Mouse (Mus musculus): Measurements from ENCODE around the gene Hs3st3a1. TPM values are rescaled to one million over a fixed set of nuclear protein-coding genes. Genes with fewer than 3 reads are reported as not detected.

Hs3st3a1 gene
- polyA plus RNA-seq, 2 experiments = 5.6 to 6.7 TPM

DNA sequence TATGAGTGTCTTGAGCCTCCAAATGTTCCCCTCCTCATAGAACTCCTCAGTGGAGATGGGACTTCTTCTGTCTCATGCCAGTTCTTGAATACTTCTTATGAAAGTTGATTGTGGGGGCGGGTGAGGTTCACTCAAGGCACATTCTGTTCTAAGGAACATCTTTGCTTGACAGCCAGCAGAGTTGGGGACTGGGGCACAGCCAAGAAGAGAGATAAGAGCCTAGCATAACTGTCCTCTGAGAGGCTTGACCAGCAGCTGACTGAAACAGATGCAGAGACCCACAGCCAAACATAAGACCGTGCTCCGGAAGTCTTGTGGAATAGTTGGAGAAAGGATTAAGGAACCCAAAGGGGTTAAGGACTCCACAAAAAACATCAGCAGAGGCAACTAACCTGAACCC lies 102.1 kb downstream of the Hs3st3a1 start:
- no peak overlapping the region for H3K9ac ChIP-seq (ENCODE audit: low read depth, low read length, severe bottlenecking)
- H3K4me2 ChIP-seq (replicated peaks; ENCODE audit: low read depth, low read length, severe bottlenecking) = no peak overlapping the region
- no peak overlapping the region for H3K27ac ChIP-seq (replicated peaks; ENCODE audit: low read depth, low read length)
- H3K9me3 ChIP-seq (ENCODE audit: control insufficient read depth, low read length) = no peaks in the 10 kb centered on the region
- TF ChIP-seq POLR2A (IDR thresholded peaks at IDR 0.05; ENCODE audit: borderline replicate concordance, extremely low read depth, insufficient read depth, insufficient read length) = no peak
- H3K36me3 ChIP-seq (ENCODE audit: control insufficient read depth, insufficient read depth, low read length) = no peaks in the 10 kb centered on the region
- no peak overlapping the region for H3K4me3 ChIP-seq (replicated peaks; ENCODE audit: low read length)
- peaks cover under 1% of the 10 kb centered on the region; the same call in 1 of the 2 replicates for H3K4me1 ChIP-seq (ENCODE audit: control insufficient read depth, insufficient read depth, low read length)
- H3K27me3 ChIP-seq (ENCODE audit: control insufficient read depth, insufficient read depth, low read length) = peaks cover 4% of the 10 kb centered on the region; the same call in 1 of the 2 replicates
- ATAC-seq (ENCODE audit: low FRiP score, low read depth) (no peak), DNase-seq (ENCODE audit: low spot score) (no peak)
- 89% methylated on average over 3 of the region's 3 CpGs for WGBS

DNA sequence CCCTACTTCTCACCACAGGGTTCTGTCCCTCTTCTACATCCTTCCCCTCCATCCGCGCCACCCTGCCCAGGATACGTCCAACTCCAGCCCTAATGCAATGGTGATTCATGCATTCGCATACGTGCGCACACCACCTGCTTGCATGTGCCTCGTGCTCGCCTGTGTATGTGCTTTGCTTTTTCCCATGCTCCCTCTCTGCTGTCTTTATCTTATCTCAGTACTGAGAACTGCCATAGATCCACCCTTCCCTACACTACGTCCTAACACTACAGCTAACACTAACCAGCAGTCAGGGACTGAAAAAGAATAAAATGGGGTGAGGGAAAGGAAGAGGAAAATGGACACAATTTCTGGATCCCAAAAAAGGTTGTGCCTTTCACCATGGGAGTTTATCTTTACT lies 106.7 kb downstream of the Hs3st3a1 start:
- no peak overlapping the region for H3K27ac ChIP-seq (replicated peaks; ENCODE audit: low read depth, low read length)
- peaks cover 4% of the 10 kb centered on the region; the same call in 1 of the 2 replicates for H3K27me3 ChIP-seq (ENCODE audit: control insufficient read depth, insufficient read depth, low read length)
- H3K9ac ChIP-seq (ENCODE audit: low read depth, low read length, severe bottlenecking) = no peak overlapping the region
- H3K36me3 ChIP-seq (ENCODE audit: control insufficient read depth, insufficient read depth, low read length) = no peaks in the 10 kb centered on the region
- no peak for TF ChIP-seq POLR2A (IDR thresholded peaks at IDR 0.05; ENCODE audit: borderline replicate concordance, extremely low read depth, insufficient read depth, insufficient read length)
- DNase-seq (ENCODE audit: low spot score) (no peak), ATAC-seq (ENCODE audit: low FRiP score, low read depth) (no peak)
- no peak overlapping the region for H3K4me2 ChIP-seq (replicated peaks; ENCODE audit: low read depth, low read length, severe bottlenecking)
- H3K4me3 ChIP-seq (replicated peaks; ENCODE audit: low read length) = no peak overlapping the region
- peaks cover 9% of the 10 kb centered on the region for H3K4me1 ChIP-seq (ENCODE audit: control insufficient read depth, insufficient read depth, low read length)
- no peaks in the 10 kb centered on the region for H3K9me3 ChIP-seq (ENCODE audit: control insufficient read depth, low read length)
- 88% methylated on average over 9 of the region's 9 CpGs for WGBS

DNA sequence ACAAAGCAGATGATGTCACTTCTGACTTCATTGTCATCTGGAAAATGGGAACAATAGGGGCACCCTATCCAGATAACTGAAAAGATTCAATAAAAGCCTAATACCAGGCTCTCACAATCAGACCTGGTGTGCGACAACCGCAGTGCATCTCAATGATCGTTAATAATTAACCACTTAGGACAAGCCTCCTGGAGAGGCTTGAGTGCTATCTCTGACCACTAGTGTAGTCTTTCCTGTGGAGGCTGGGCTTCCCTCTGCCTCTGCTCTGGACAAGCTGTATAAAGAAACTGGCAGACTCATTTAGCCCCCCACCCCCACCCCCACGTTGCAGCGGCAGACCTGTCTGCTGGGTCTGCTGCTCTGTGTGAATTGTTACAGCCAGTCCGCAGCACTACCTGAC lies 107.2 kb downstream of the Hs3st3a1 start:
- peaks cover 4% of the 10 kb centered on the region; the same call in 1 of the 2 replicates for H3K27me3 ChIP-seq (ENCODE audit: control insufficient read depth, insufficient read depth, low read length)
- no peak overlapping the region for H3K4me2 ChIP-seq (replicated peaks; ENCODE audit: low read depth, low read length, severe bottlenecking)
- ATAC-seq (ENCODE audit: low FRiP score, low read depth) = no peak
- no peak for DNase-seq (ENCODE audit: low spot score)
- H3K4me3 ChIP-seq (replicated peaks; ENCODE audit: low read length) = no peak overlapping the region
- WGBS = 34% methylated on average over 6 of the region's 6 CpGs
- H3K9me3 ChIP-seq (ENCODE audit: control insufficient read depth, low read length) = no peaks in the 10 kb centered on the region
- no peaks in the 10 kb centered on the region for H3K36me3 ChIP-seq (ENCODE audit: control insufficient read depth, insufficient read depth, low read length)
- H3K9ac ChIP-seq (ENCODE audit: low read depth, low read length, severe bottlenecking) = no peak overlapping the region
- no peak for TF ChIP-seq POLR2A (IDR thresholded peaks at IDR 0.05; ENCODE audit: borderline replicate concordance, extremely low read depth, insufficient read depth, insufficient read length)
- H3K27ac ChIP-seq (replicated peaks; ENCODE audit: low read depth, low read length) = no peak overlapping the region
- H3K4me1 ChIP-seq (ENCODE audit: control insufficient read depth, insufficient read depth, low read length) = peaks cover 9% of the 10 kb centered on the region

DNA sequence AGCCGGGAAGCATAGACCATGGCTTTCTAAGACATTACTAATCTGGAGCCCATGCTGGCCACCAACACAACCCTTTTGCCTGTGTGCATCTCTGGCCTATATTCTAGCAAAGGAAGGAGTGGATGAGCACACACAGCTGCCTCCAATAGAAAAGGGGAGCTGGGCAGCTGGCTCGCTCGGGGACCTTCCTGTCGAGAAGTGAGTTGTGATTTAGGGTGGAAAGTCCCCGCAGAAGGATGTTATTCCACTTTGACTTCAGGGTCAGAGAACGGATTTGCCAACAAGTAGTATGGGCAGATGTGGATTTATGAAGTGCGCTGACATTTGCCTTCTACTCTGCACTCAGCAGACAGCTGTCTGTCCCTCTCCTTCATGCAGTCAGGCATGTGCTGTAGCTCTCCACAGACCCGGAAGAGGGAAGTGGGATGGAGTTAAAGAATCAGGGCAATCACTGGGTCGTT lies 108.1 kb downstream of the Hs3st3a1 start:
- no peak overlapping the region for H3K9ac ChIP-seq (ENCODE audit: low read depth, low read length, severe bottlenecking)
- peaks cover 4% of the 10 kb centered on the region; the same call in 1 of the 2 replicates for H3K27me3 ChIP-seq (ENCODE audit: control insufficient read depth, insufficient read depth, low read length)
- no peak overlapping the region for H3K4me3 ChIP-seq (replicated peaks; ENCODE audit: low read length)
- DNase-seq (ENCODE audit: low spot score) (no peak), ATAC-seq (ENCODE audit: low FRiP score, low read depth) (no peak)
- H3K27ac ChIP-seq (replicated peaks; ENCODE audit: low read depth, low read length) = no peak overlapping the region
- peaks cover 9% of the 10 kb centered on the region for H3K4me1 ChIP-seq (ENCODE audit: control insufficient read depth, insufficient read depth, low read length)
- H3K9me3 ChIP-seq (ENCODE audit: control insufficient read depth, low read length) = no peaks in the 10 kb centered on the region
- no peak overlapping the region for H3K4me2 ChIP-seq (replicated peaks; ENCODE audit: low read depth, low read length, severe bottlenecking)
- TF ChIP-seq POLR2A (IDR thresholded peaks at IDR 0.05; ENCODE audit: borderline replicate concordance, extremely low read depth, insufficient read depth, insufficient read length) = no peak
- 27% methylated on average over 9 of the region's 9 CpGs for WGBS
- no peaks in the 10 kb centered on the region for H3K36me3 ChIP-seq (ENCODE audit: control insufficient read depth, insufficient read depth, low read length)

DNA sequence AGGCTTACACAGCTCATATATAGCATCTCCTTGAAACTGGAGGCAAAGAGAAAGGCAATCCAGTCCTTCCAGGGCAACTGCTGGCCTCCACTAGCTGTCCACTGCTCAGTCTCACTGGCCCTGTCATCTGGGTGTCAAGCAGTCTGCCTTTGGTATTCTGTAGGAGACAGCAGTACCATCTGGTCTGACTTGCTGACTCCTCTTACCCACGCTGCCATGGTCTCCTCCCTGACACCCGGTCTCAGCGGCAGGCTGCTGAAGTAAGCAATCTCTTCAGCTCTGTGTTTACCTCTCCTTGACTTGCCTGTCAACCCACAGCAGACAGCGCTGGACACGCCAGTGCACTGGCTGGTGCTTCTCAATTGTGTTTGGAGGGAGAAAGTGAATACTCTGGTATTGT lies 109.1 kb downstream of the Hs3st3a1 start:
- H3K4me2 ChIP-seq (replicated peaks; ENCODE audit: low read depth, low read length, severe bottlenecking) = no peak overlapping the region
- TF ChIP-seq POLR2A (IDR thresholded peaks at IDR 0.05; ENCODE audit: borderline replicate concordance, extremely low read depth, insufficient read depth, insufficient read length) = no peak
- H3K9ac ChIP-seq (ENCODE audit: low read depth, low read length, severe bottlenecking) = no peak overlapping the region
- no peak overlapping the region for H3K27ac ChIP-seq (replicated peaks; ENCODE audit: low read depth, low read length)
- no peaks in the 10 kb centered on the region for H3K36me3 ChIP-seq (ENCODE audit: control insufficient read depth, insufficient read depth, low read length)
- DNase-seq (ENCODE audit: low spot score) (no peak), ATAC-seq (ENCODE audit: low FRiP score, low read depth) (no peak)
- no peak overlapping the region for H3K4me3 ChIP-seq (replicated peaks; ENCODE audit: low read length)
- peaks cover 9% of the 10 kb centered on the region for H3K4me1 ChIP-seq (ENCODE audit: control insufficient read depth, insufficient read depth, low read length)
- peaks cover 4% of the 10 kb centered on the region; the same call in 1 of the 2 replicates for H3K27me3 ChIP-seq (ENCODE audit: control insufficient read depth, insufficient read depth, low read length)
- no peaks in the 10 kb centered on the region for H3K9me3 ChIP-seq (ENCODE audit: control insufficient read depth, low read length)
- 57% methylated on average over 5 of the region's 5 CpGs for WGBS

DNA sequence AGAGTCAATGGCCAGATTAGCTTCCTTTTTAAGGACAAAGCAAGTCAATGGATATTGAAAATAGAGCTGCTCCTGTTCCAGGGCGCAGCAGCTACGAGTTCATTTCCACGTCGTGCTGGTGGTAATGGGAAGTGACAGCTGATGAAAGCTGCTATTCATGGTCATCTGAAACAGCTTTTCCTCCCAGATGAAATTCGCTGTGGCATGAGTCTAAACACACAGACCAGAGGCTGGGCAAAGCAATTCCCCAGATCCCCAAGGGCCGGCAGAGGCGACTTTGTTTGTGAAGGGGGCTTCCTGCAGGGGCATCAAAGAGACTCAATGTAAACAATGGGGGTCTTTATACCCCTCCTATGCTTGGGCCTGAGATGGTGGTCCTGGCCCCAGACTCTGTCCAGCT lies 114.2 kb downstream of the Hs3st3a1 start:
- H3K27ac ChIP-seq (replicated peaks; ENCODE audit: low read depth, low read length) = no peak overlapping the region
- ATAC-seq (ENCODE audit: low FRiP score, low read depth) (no peak), DNase-seq (ENCODE audit: low spot score) (no peak)
- H3K27me3 ChIP-seq (ENCODE audit: control insufficient read depth, insufficient read depth, low read length) = no peaks in the 10 kb centered on the region
- no peaks in the 10 kb centered on the region for H3K36me3 ChIP-seq (ENCODE audit: control insufficient read depth, insufficient read depth, low read length)
- no peak for TF ChIP-seq POLR2A (IDR thresholded peaks at IDR 0.05; ENCODE audit: borderline replicate concordance, extremely low read depth, insufficient read depth, insufficient read length)
- no peak overlapping the region for H3K4me3 ChIP-seq (replicated peaks; ENCODE audit: low read length)
- 0 out of 2 replicates have a peak, but pooled peaks cover 3% of the 10 kb centered on the region for H3K4me1 ChIP-seq (ENCODE audit: control insufficient read depth, insufficient read depth, low read length)
- no peak overlapping the region for H3K4me2 ChIP-seq (replicated peaks; ENCODE audit: low read depth, low read length, severe bottlenecking)
- no peaks in the 10 kb centered on the region for H3K9me3 ChIP-seq (ENCODE audit: control insufficient read depth, low read length)
- WGBS = 26% methylated on average over 7 of the region's 7 CpGs
- H3K9ac ChIP-seq (ENCODE audit: low read depth, low read length, severe bottlenecking) = no peak overlapping the region
